Mouse (Mus musculus) small intestine, adult 2 months (tissue): ENCODE data around the gene Rabgef1.

Experiments
- CTCF ChIP-seq: fragments of 200-500 bp; IDR thresholded peaks from 2 replicates; pipeline ENCODE4 v1.5.1; 2012; ENCODE audit warnings: low read depth, mild to moderate bottlenecking, control low read depth, inconsistent platforms, low read length, moderate library complexity, mixed read lengths; ENCODE audit not compliant: insufficient replicate concordance, insufficient read length; ENCODE audit errors: extremely low read depth
- POLR2A ChIP-seq: fragments of 200-500 bp; IDR thresholded peaks from 2 replicates; pipeline ENCODE4 v1.6.1; 2012; ENCODE audit warnings: low read depth, mild to moderate bottlenecking, control low read depth, inconsistent platforms, low read length, moderate library complexity

- TF ChIP-seq POLR2A (no peak), CTCF (no peak)
Measured at GRCm38 (mm10) chr5:130218336-130218735, 46.7 kb downstream of the Rabgef1 start.
